In genomic region chr11:72010367-72010766, GRCm38 (mm10) we compare ENCODE assay signal across 19 mouse cellular contexts. TPM values are rescaled to one million over a fixed set of nuclear protein-coding genes. Genes with fewer than 3 reads are reported as not detected.
DNase-seq lines count a peak whose midpoint lies in the region; ATAC-seq lines count a peak whose summit lies in the region.
"Had no signal": no experiment of that assay in that cellular context is flagged by ENCODE, and none has a peak within 500 bp of the region (broad histone marks: within the 10 kb centered on the region; RNA-seq: fewer than 3 reads in every experiment).

No protein-coding gene starts in this region.

- WGBS in hindbrain, embryonic 13.5 days = 48% methylated on average over 5 of the region's 5 CpGs
- WGBS in hindbrain, embryonic 11.5 days = 70% methylated on average over 5 of the region's 5 CpGs
- WGBS in midbrain, embryonic 12.5 days = 65% methylated on average over 5 of the region's 5 CpGs
- 69% methylated on average over 5 of the region's 5 CpGs for WGBS in midbrain, embryonic 11.5 days
- WGBS in forebrain, embryonic 15.5 days = 21% methylated on average over 5 of the region's 5 CpGs
- 34% methylated on average over 5 of the region's 5 CpGs for WGBS in neural tube, embryonic 14.5 days

- no peak overlapping the region for H3K9ac ChIP-seq in hindbrain, embryonic 13.5 days
- no peak overlapping the region for H3K9ac ChIP-seq in hindbrain, embryonic 11.5 days (ENCODE audit: low read depth, low read length)
- H3K9ac ChIP-seq in midbrain, embryonic 12.5 days (replicated peaks) = no peak overlapping the region
- H3K9ac ChIP-seq in midbrain, embryonic 11.5 days (ENCODE audit: low read length) = no peak overlapping the region
- H3K9ac ChIP-seq in forebrain, embryonic 15.5 days (replicated peaks) = no peak overlapping the region
- H3K9ac ChIP-seq in neural tube, embryonic 14.5 days (replicated peaks; ENCODE audit: low read depth, low read length) = no peak overlapping the region
- H3K9ac ChIP-seq: lung, embryonic 15.5 days had no signal

- H3K4me3 ChIP-seq in hindbrain, embryonic 13.5 days = no peak overlapping the region
- no peak overlapping the region for H3K4me3 ChIP-seq in hindbrain, embryonic 11.5 days (ENCODE audit: low read depth, low read length)
- H3K4me3 ChIP-seq in midbrain, embryonic 12.5 days = no peak overlapping the region
- H3K4me3 ChIP-seq in midbrain, embryonic 11.5 days (ENCODE audit: low read depth, low read length) = no peak overlapping the region
- H3K4me3 ChIP-seq in forebrain, embryonic 15.5 days = no peak overlapping the region
- H3K4me3 ChIP-seq in neural tube, embryonic 14.5 days (ENCODE audit: low read depth, low read length) = no peak overlapping the region
- H3K4me3 ChIP-seq: lung, embryonic 15.5 days had no signal

- H3K27ac ChIP-seq in hindbrain, embryonic 13.5 days = peak overlapping the region; percentile 71
- H3K27ac ChIP-seq in hindbrain, embryonic 11.5 days (ENCODE audit: low read depth, low read length) = no peak overlapping the region
- H3K27ac ChIP-seq in midbrain, embryonic 12.5 days (replicated peaks) = peak overlapping the region; percentile 74; the same call in 1 of the 2 replicates
- no peak overlapping the region for H3K27ac ChIP-seq in midbrain, embryonic 11.5 days (ENCODE audit: low read depth, low read length)
- peak overlapping the region; percentile 84 for H3K27ac ChIP-seq in forebrain, embryonic 15.5 days (replicated peaks)
- H3K27ac ChIP-seq in neural tube, embryonic 14.5 days (ENCODE audit: low read depth, low read length) = 0 out of 2 replicates have a peak overlapping the region, but pooled peaks have one; percentile 49
- H3K27ac ChIP-seq: lung, embryonic 15.5 days had no signal

- no peaks in the 10 kb centered on the region for H3K27me3 ChIP-seq in hindbrain, embryonic 13.5 days
- H3K27me3 ChIP-seq in hindbrain, embryonic 11.5 days (ENCODE audit: control insufficient read depth, insufficient read depth, low read length) = no peaks in the 10 kb centered on the region
- peaks cover 15% of the 10 kb centered on the region for H3K27me3 ChIP-seq in midbrain, embryonic 12.5 days
- no peaks in the 10 kb centered on the region for H3K27me3 ChIP-seq in midbrain, embryonic 11.5 days (ENCODE audit: control insufficient read depth, insufficient read depth, low read length)
- H3K27me3 ChIP-seq in forebrain, embryonic 15.5 days = no peaks in the 10 kb centered on the region
- no peaks in the 10 kb centered on the region for H3K27me3 ChIP-seq in neural tube, embryonic 14.5 days (ENCODE audit: control insufficient read depth, insufficient read depth, low read length)

- no peak for DNase-seq in hindbrain, embryonic 11.5 days (ENCODE audit: low spot score)
- no peak for DNase-seq in midbrain, embryonic 11.5 days (ENCODE audit: low spot score, missing footprints)
- DNase-seq in thymus, adult 18-20 months = no peak
- DNase-seq: adrenal gland, adult 2 months; cerebellum, adult 8-10 months; embryo, embryonic 11 days; heart, adult 18-20 months; kidney, postnatal 10 days; left cerebral cortex, postnatal 4 days; right cerebral cortex, postnatal 25 days had no signal

- H3K36me3 ChIP-seq in hindbrain, embryonic 13.5 days = no peaks in the 10 kb centered on the region
- H3K36me3 ChIP-seq in hindbrain, embryonic 11.5 days (ENCODE audit: control insufficient read depth, insufficient read depth, low read length) = no peaks in the 10 kb centered on the region
- no peaks in the 10 kb centered on the region for H3K36me3 ChIP-seq in midbrain, embryonic 12.5 days
- H3K36me3 ChIP-seq in midbrain, embryonic 11.5 days (ENCODE audit: control insufficient read depth, insufficient read depth, low read length) = no peaks in the 10 kb centered on the region
- H3K36me3 ChIP-seq in forebrain, embryonic 15.5 days = no peaks in the 10 kb centered on the region
- H3K36me3 ChIP-seq in neural tube, embryonic 14.5 days (ENCODE audit: control insufficient read depth, insufficient read depth, low read length) = no peaks in the 10 kb centered on the region
- H3K36me3 ChIP-seq: lung, embryonic 15.5 days had no signal

- H3K4me2 ChIP-seq in hindbrain, embryonic 13.5 days = no peak overlapping the region
- no peak overlapping the region for H3K4me2 ChIP-seq in hindbrain, embryonic 11.5 days (replicated peaks; ENCODE audit: low read depth, low read length)
- H3K4me2 ChIP-seq in midbrain, embryonic 12.5 days (replicated peaks) = no peak overlapping the region
- H3K4me2 ChIP-seq in midbrain, embryonic 11.5 days = no peak overlapping the region
- H3K4me2 ChIP-seq in forebrain, embryonic 15.5 days (replicated peaks) = no peak overlapping the region
- no peak overlapping the region for H3K4me2 ChIP-seq in neural tube, embryonic 14.5 days (ENCODE audit: low read depth, low read length)
- H3K4me2 ChIP-seq: lung, embryonic 15.5 days had no signal

- no peak for ATAC-seq in hindbrain, embryonic 13.5 days (ENCODE audit: low FRiP score)
- ATAC-seq in hindbrain, embryonic 11.5 days (ENCODE audit: low FRiP score) = no peak
- ATAC-seq in midbrain, embryonic 12.5 days (ENCODE audit: low FRiP score, low read depth) = no peak
- no peak for ATAC-seq in midbrain, embryonic 11.5 days (ENCODE audit: low FRiP score)
- 0 out of 2 replicates have a peak, but pooled peaks have one; percentile 11 for ATAC-seq in forebrain, embryonic 15.5 days (replicated peaks)
- peak; percentile 46; the same call in 1 of the 2 replicates for ATAC-seq in neural tube, embryonic 14.5 days (ENCODE audit: low read depth)
- ATAC-seq in megakaryocyte, adult 5-6 weeks (ENCODE audit: poor library complexity, severe bottlenecking) = no peak
- ATAC-seq: inflammation-experienced regulatory T-cells, adult 6 months had no signal

- H3K9me3 ChIP-seq in hindbrain, embryonic 13.5 days = no peaks in the 10 kb centered on the region
- H3K9me3 ChIP-seq in hindbrain, embryonic 11.5 days (ENCODE audit: control insufficient read depth, low read length) = no peaks in the 10 kb centered on the region
- H3K9me3 ChIP-seq in midbrain, embryonic 12.5 days = no peaks in the 10 kb centered on the region
- H3K9me3 ChIP-seq in midbrain, embryonic 11.5 days (ENCODE audit: control insufficient read depth, low read length) = no peaks in the 10 kb centered on the region
- H3K9me3 ChIP-seq in forebrain, embryonic 15.5 days = no peaks in the 10 kb centered on the region
- H3K9me3 ChIP-seq in neural tube, embryonic 14.5 days (ENCODE audit: control insufficient read depth, low read length) = no peaks in the 10 kb centered on the region
- H3K9me3 ChIP-seq: lung, embryonic 15.5 days had no signal

- H3K4me1 ChIP-seq in hindbrain, embryonic 13.5 days (replicated peaks) = peaks cover 40% of the 10 kb centered on the region
- no peaks in the 10 kb centered on the region for H3K4me1 ChIP-seq in hindbrain, embryonic 11.5 days (replicated peaks; ENCODE audit: control insufficient read depth, insufficient read depth, low read length)
- H3K4me1 ChIP-seq in midbrain, embryonic 12.5 days = peaks cover 28% of the 10 kb centered on the region
- H3K4me1 ChIP-seq in midbrain, embryonic 11.5 days (ENCODE audit: control insufficient read depth, insufficient read depth, low read length) = peaks cover 9% of the 10 kb centered on the region
- peaks cover 39% of the 10 kb centered on the region for H3K4me1 ChIP-seq in forebrain, embryonic 15.5 days
- H3K4me1 ChIP-seq in neural tube, embryonic 14.5 days (ENCODE audit: control insufficient read depth, insufficient read depth, low read length) = peaks cover 18% of the 10 kb centered on the region

RNA-seq across cellular contexts. Expression of gene Aipl1, which starts 26.9 kb away (rescaled TPM):
- 0.31 and 0.39 TPM in 2 replicates for polyA plus RNA-seq in hindbrain, embryonic 13.5 days (2015; fragmentation: Nextera tagmentation; extraction: Ambion mirVana)
- not detected in 2 replicates for polyA plus RNA-seq in hindbrain, embryonic 11.5 days (2014; fragmentation: Nextera tagmentation; extraction: Ambion mirVana)
- 0.54 and 0.57 TPM in 2 replicates for polyA plus RNA-seq in midbrain, embryonic 12.5 days (2016; fragmentation: Nextera tagmentation; extraction: Ambion mirVana)
- 0.15 and 0.44 TPM in 2 replicates for polyA plus RNA-seq in midbrain, embryonic 11.5 days (2014; fragmentation: Nextera tagmentation; extraction: Ambion mirVana)
- 0.23 and 0.42 TPM in 2 replicates for polyA plus RNA-seq in forebrain, embryonic 15.5 days (2015; fragmentation: Nextera tagmentation; extraction: Ambion mirVana)
- 0.18 and 0.20 TPM in 2 replicates for polyA plus RNA-seq in neural tube, embryonic 14.5 days (2014; fragmentation: Nextera tagmentation; extraction: Ambion mirVana)
- total RNA-seq in megakaryocyte, adult 5-6 weeks (2015) = 0.29 and 0.93 TPM in 2 replicates
- 0.37 and 0.77 TPM in 2 replicates for total RNA-seq in megakaryocyte, adult 5-6 weeks (2017)
- total RNA-seq: adrenal gland, adult 2 months; gastrocnemius, adult 18-20 months; heart, adult 18-20 months; layer of hippocampus, postnatal 10 days had no signal

RNA-seq across cellular contexts. Expression of gene Pimreg, which starts 31.5 kb away (rescaled TPM):
- polyA plus RNA-seq in hindbrain, embryonic 13.5 days (2015; fragmentation: Nextera tagmentation; extraction: Ambion mirVana) = 43.2 and 43.6 TPM in 2 replicates
- 158 and 171 TPM in 2 replicates for polyA plus RNA-seq in hindbrain, embryonic 11.5 days (2014; fragmentation: Nextera tagmentation; extraction: Ambion mirVana)
- 158 and 166 TPM in 2 replicates for polyA plus RNA-seq in midbrain, embryonic 12.5 days (2016; fragmentation: Nextera tagmentation; extraction: Ambion mirVana)
- 201 and 214 TPM in 2 replicates for polyA plus RNA-seq in midbrain, embryonic 11.5 days (2014; fragmentation: Nextera tagmentation; extraction: Ambion mirVana)
- 80.9 and 88.0 TPM in 2 replicates for polyA plus RNA-seq in forebrain, embryonic 15.5 days (2015; fragmentation: Nextera tagmentation; extraction: Ambion mirVana)
- polyA plus RNA-seq in neural tube, embryonic 14.5 days (2014; fragmentation: Nextera tagmentation; extraction: Ambion mirVana) = 10.9 and 16.3 TPM in 2 replicates
- total RNA-seq in megakaryocyte, adult 5-6 weeks (2015) = 34.0 and 34.1 TPM in 2 replicates
- total RNA-seq in megakaryocyte, adult 5-6 weeks (2017) = 16.3 and 17.2 TPM in 2 replicates
- total RNA-seq: gastrocnemius, adult 18-20 months had no signal

Comparison
In these comparisons a context has a peak if more than half of its experiments do, and no peak if none do; other contexts are left out.
1. H3K27ac ChIP-seq: peak in hindbrain, embryonic 13.5 days (single experiment), midbrain, embryonic 12.5 days (single experiment), forebrain, embryonic 15.5 days (single experiment) and neural tube, embryonic 14.5 days (single experiment); none in hindbrain, embryonic 11.5 days (single experiment) and midbrain, embryonic 11.5 days (single experiment).
2. ATAC-seq: peak in forebrain, embryonic 15.5 days (single experiment) and neural tube, embryonic 14.5 days (single experiment); none in hindbrain, embryonic 13.5 days (single experiment), hindbrain, embryonic 11.5 days (single experiment), midbrain, embryonic 12.5 days (single experiment), midbrain, embryonic 11.5 days (single experiment) and megakaryocyte, adult 5-6 weeks (single experiment).